Mouse (Mus musculus) hindbrain, embryonic 16.5 days (tissue): ENCODE results near the gene Iqgap1. TPM values are rescaled to one million over a fixed set of nuclear protein-coding genes. Genes with fewer than 3 reads are reported as not detected.

Source experiments
- ATAC-seq: fragments of 200-750 bp; cut with Nextera tagmentation; 2 replicates; pipeline ENCODE4 v1.8.0; 2017; ENCODE audit warnings: moderate TSS enrichment, moderate library complexity
- H3K27ac ChIP-seq: fragments of 300-500 bp; sonication (generic); 2 replicates; pipeline ENCODE4 v1.5.1; 2014; ENCODE audit warnings: low read depth, mild to moderate bottlenecking, control low read depth, low read length, moderate library complexity
- H3K27me3 ChIP-seq: fragments of 300-500 bp; sonication (generic); replicated peaks from 2 replicates; pipeline ENCODE4 v1.6.1; 2014; ENCODE audit warnings: low read length; ENCODE audit not compliant: control insufficient read depth, insufficient read depth
- H3K36me3 ChIP-seq: fragments of 300-500 bp; sonication (generic); 2 replicates; pipeline ENCODE4 v1.6.1; 2014; ENCODE audit warnings: mild to moderate bottlenecking, low read length, moderate library complexity, mixed read lengths; ENCODE audit not compliant: control insufficient read depth, insufficient read depth
- H3K4me1 ChIP-seq: fragments of 300-500 bp; sonication (generic); 2 replicates; pipeline ENCODE4 v1.6.1; 2014; ENCODE audit warnings: low read depth, low read length; ENCODE audit not compliant: control insufficient read depth, insufficient read depth
- H3K4me2 ChIP-seq: fragments of 300-500 bp; sonication (generic); 2 replicates; pipeline ENCODE4 v1.6.1; 2014; ENCODE audit warnings: mild to moderate bottlenecking, low read length, control low read depth, moderate library complexity
- H3K4me3 ChIP-seq: fragments of 300-500 bp; sonication (generic); 2 replicates; pipeline ENCODE4 v1.5.1; 2014; ENCODE audit warnings: mild to moderate bottlenecking, low read length, control low read depth, moderate library complexity
- H3K9ac ChIP-seq: fragments of 300-500 bp; sonication (generic); 2 replicates; pipeline ENCODE4 v1.6.1; 2014; ENCODE audit warnings: low read depth, mild to moderate bottlenecking, control low read depth, low read length, moderate library complexity
- H3K9me3 ChIP-seq: fragments of 300-500 bp; sonication (generic); 2 replicates; pipeline ENCODE4 v1.6.1; 2014; ENCODE audit warnings: mild to moderate bottlenecking, low read length, moderate library complexity; ENCODE audit not compliant: control insufficient read depth
- WGBS: fragments of 180-500 bp; shearing (Covaris S2); extraction: QIAGEN DNeasy Blood & Tissue Kit; methylation state at CpG from one replicate; pipeline ENCODE4 v1.1.7; 2014; 5-methylcytosine and 5-hydroxymethylcytosine counted together
- polyA plus RNA-seq: library from polyadenylated mRNA; unstranded; fragments of >200 nt; fragmentation: Nextera tagmentation; extraction: Ambion mirVana; gene quantifications from 2 replicates; pipeline ENCODE4 v1.2.1, GENCODE M21; 2015

The Iqgap1 gene
- polyA plus RNA-seq, 1 experiment from 2014 or later, result 19.2 TPM

GRCm38 (mm10) chr7:80846709-80847108 is 20.9 kb upstream of the Iqgap1 start:
- ATAC-seq, result no peak
- Histone ChIP-seq H3K27ac (no peak overlapping the region), H3K9ac (no peak overlapping the region), H3K4me1 (no peaks in the 10 kb centered on the region), H3K27me3 (no peaks in the 10 kb centered on the region), H3K4me3 (no peak overlapping the region), H3K36me3 (no peaks in the 10 kb centered on the region), H3K9me3 (no peaks in the 10 kb centered on the region), H3K4me2 (no peak overlapping the region)
- 91% methylated on average over 5 of the region's 5 CpGs for WGBS

- Histone ChIP-seq H3K9me3 (no peaks in the 10 kb centered on the region), H3K27ac (no peak overlapping the region), H3K9ac (no peak overlapping the region), H3K4me1 (no peaks in the 10 kb centered on the region), H3K4me2 (no peak overlapping the region), H3K36me3 (no peaks in the 10 kb centered on the region), H3K4me3 (no peak overlapping the region), H3K27me3 (no peaks in the 10 kb centered on the region)
- WGBS, result 90% methylated on average over 10 of the region's 10 CpGs
- no peak for ATAC-seq
These were observed 20.5 kb upstream of the Iqgap1 start for GRCm38 (mm10) chr7:80846280-80846678.

GRCm38 (mm10) chr7:80845621-80846279 is 20.0 kb upstream of the Iqgap1 start:
- WGBS, result 81% methylated on average over 15 of the region's 15 CpGs
- Histone ChIP-seq H3K4me3 (no peak overlapping the region), H3K4me1 (no peaks in the 10 kb centered on the region), H3K9me3 (no peaks in the 10 kb centered on the region), H3K4me2 (no peak overlapping the region), H3K27me3 (no peaks in the 10 kb centered on the region), H3K36me3 (no peaks in the 10 kb centered on the region), H3K9ac (no peak overlapping the region), H3K27ac (no peak overlapping the region)
- no peak for ATAC-seq

GRCm38 (mm10) chr7:80844691-80845090 is 18.9 kb upstream of the Iqgap1 start:
- Histone ChIP-seq H3K9me3 (no peaks in the 10 kb centered on the region), H3K9ac (no peak overlapping the region)
- ATAC-seq, result no peak

GRCm38 (mm10) chr7:80843910-80844640 is 18.3 kb upstream of the Iqgap1 start:
- H3K4me3 ChIP-seq, result no peak overlapping the region

More at GRCm38 (mm10) chr7:80844691-80845090, 18.9 kb upstream of the Iqgap1 start:
- Histone ChIP-seq H3K4me1 (no peaks in the 10 kb centered on the region), H3K4me3 (no peak overlapping the region), H3K27me3 (no peaks in the 10 kb centered on the region), H3K36me3 (no peaks in the 10 kb centered on the region), H3K4me2 (no peak overlapping the region), H3K27ac (no peak overlapping the region)
- WGBS, result 97% methylated on average over 12 of the region's 12 CpGs

GRCm38 (mm10) chr7:80843176-80843575 is 17.4 kb upstream of the Iqgap1 start:
- H3K9me3 ChIP-seq, result no peaks in the 10 kb centered on the region
- H3K4me1 ChIP-seq, result no peaks in the 10 kb centered on the region
- H3K27ac ChIP-seq, result no peak overlapping the region
- no peaks in the 10 kb centered on the region for H3K27me3 ChIP-seq
- H3K36me3 ChIP-seq, result no peaks in the 10 kb centered on the region
- no peak overlapping the region for H3K9ac ChIP-seq
- H3K4me2 ChIP-seq, result no peak overlapping the region
- 82% methylated on average over 1 of the region's 1 CpGs for WGBS
- ATAC-seq, result no peak
- no peak overlapping the region for H3K4me3 ChIP-seq

More at GRCm38 (mm10) chr7:80843910-80844640, 18.3 kb upstream of the Iqgap1 start:
- Histone ChIP-seq H3K27ac (no peak overlapping the region), H3K9me3 (no peaks in the 10 kb centered on the region), H3K36me3 (no peaks in the 10 kb centered on the region), H3K9ac (no peak overlapping the region), H3K4me1 (no peaks in the 10 kb centered on the region), H3K4me2 (no peak overlapping the region), H3K27me3 (no peaks in the 10 kb centered on the region)
- no peak for ATAC-seq
- 90% methylated on average over 8 of the region's 8 CpGs for WGBS

- Histone ChIP-seq H3K27me3 (no peaks in the 10 kb centered on the region), H3K4me1 (no peaks in the 10 kb centered on the region), H3K27ac (no peak overlapping the region), H3K9ac (no peak overlapping the region), H3K36me3 (no peaks in the 10 kb centered on the region), H3K4me2 (no peak overlapping the region), H3K4me3 (no peak overlapping the region), H3K9me3 (no peaks in the 10 kb centered on the region)
- ATAC-seq, result no peak
- WGBS, result 76% methylated on average over 5 of the region's 5 CpGs
These were observed 16.4 kb upstream of the Iqgap1 start for GRCm38 (mm10) chr7:80842132-80842531.

GRCm38 (mm10) chr7:80840937-80841336 is 15.2 kb upstream of the Iqgap1 start:
- Histone ChIP-seq H3K4me2 (no peak overlapping the region), H3K4me3 (no peak overlapping the region), H3K27ac (no peak overlapping the region), H3K9ac (no peak overlapping the region), H3K36me3 (no peaks in the 10 kb centered on the region), H3K4me1 (no peaks in the 10 kb centered on the region), H3K27me3 (no peaks in the 10 kb centered on the region), H3K9me3 (no peaks in the 10 kb centered on the region)
- no peak for ATAC-seq
- 85% methylated on average over 4 of the region's 4 CpGs for WGBS

GRCm38 (mm10) chr7:80840241-80840640 is 14.5 kb upstream of the Iqgap1 start:
- Histone ChIP-seq H3K4me3 (no peak overlapping the region), H3K9me3 (no peaks in the 10 kb centered on the region), H3K9ac (no peak overlapping the region), H3K4me2 (no peak overlapping the region), H3K27ac (no peak overlapping the region), H3K36me3 (no peaks in the 10 kb centered on the region), H3K4me1 (no peaks in the 10 kb centered on the region), H3K27me3 (no peaks in the 10 kb centered on the region)
- ATAC-seq, result no peak
- 64% methylated on average over 1 of the region's 1 CpGs for WGBS
